Comparison of ENCODE assay signal across 8 mouse cellular contexts in genomic region chr11:116198639-116199531, GRCm38 (mm10). TPM values are rescaled to one million over a fixed set of nuclear protein-coding genes. Genes with fewer than 3 reads are reported as not detected.
DNase-seq lines count a peak whose midpoint lies in the region; ATAC-seq lines count a peak whose summit lies in the region.

TSS of gene Ten1 (plus strand) at chr11:116198855.
TSS of gene Acox1 (minus strand) at chr11:116199045.

- H3K9ac ChIP-seq in lung, embryonic 16.5 days (ENCODE audit: low read length) = peak within 1 kb of the TSS; percentile 93

- peak within 1 kb of the TSS; percentile 83 for H3K4me2 ChIP-seq in lung, embryonic 16.5 days (ENCODE audit: low read depth, low read length)

- H3K4me1 ChIP-seq in lung, embryonic 16.5 days (replicated peaks; ENCODE audit: control insufficient read depth, insufficient read depth, low read length) = peaks cover 8% of the 10 kb centered on the region

- H3K27me3 ChIP-seq in lung, embryonic 16.5 days (ENCODE audit: control insufficient read depth, insufficient read depth, low read depth, low read length) = no peaks in the 10 kb centered on the region

- under 1% methylated on average over 62 of the region's 62 CpGs for WGBS in lung, embryonic 16.5 days

- no peaks in the 10 kb centered on the region for H3K36me3 ChIP-seq in lung, embryonic 16.5 days (ENCODE audit: control insufficient read depth, insufficient read depth, low read length)

- no peaks in the 10 kb centered on the region for H3K9me3 ChIP-seq in lung, embryonic 16.5 days (ENCODE audit: control insufficient read depth, low read length)

- H3K27ac ChIP-seq in lung, embryonic 16.5 days (ENCODE audit: low read length) = peak within 1 kb of the TSS; percentile 97

- DNase-seq in MEL-GATA-1-ER (ENCODE audit: extremely low read depth, low read depth) = peak; percentile 79
- peak; percentile 98 for DNase-seq in cerebellum, adult 8-10 months
- DNase-seq in forelimb bud, embryonic 11.5 days (ENCODE audit: low read depth, low spot score) = peak; percentile 94
- peak; percentile 88 for DNase-seq in layer of hippocampus, adult 9-10 months (ENCODE audit: low spot score)
- DNase-seq in ovary, postnatal 10 days (ENCODE audit: low spot score) = peak; percentile 93
- peak; percentile 92 to 94 for DNase-seq in thymus, postnatal 10 days (ENCODE audit: low spot score in 2 of 2)

- H3K4me3 ChIP-seq in lung, embryonic 16.5 days (ENCODE audit: low read length) = peak within 1 kb of the TSS; percentile 86

- peak; percentile 82 to 83 for ATAC-seq in hematopoietic stem cell, adult 5-6 weeks (replicated peaks in 1 of 2; ENCODE audit: insufficient read depth in 1 of 2, low FRiP score in 2 of 2, low TSS enrichment in 1 of 2, low read depth in 1 of 2, poor library complexity in 2 of 2, severe bottlenecking in 2 of 2)
- peak; percentile 99 for ATAC-seq in lung, embryonic 16.5 days (ENCODE audit: low read depth)

RNA-seq across cellular contexts. Expression of gene Ten1, which starts in this region (rescaled TPM):
- 12.3 and 22.2 TPM in 2 replicates for total RNA-seq in hematopoietic stem cell, adult 5-6 weeks (2017)
- 74.9 and 87.3 TPM in 2 replicates for polyA plus RNA-seq in lung, embryonic 16.5 days (2015; fragmentation: Nextera tagmentation; extraction: Ambion mirVana)

RNA-seq across cellular contexts. Expression of gene Acox1, which starts in this region (rescaled TPM):
- 43.2 and 45.2 TPM in 2 replicates for total RNA-seq in hematopoietic stem cell, adult 5-6 weeks (2017)
- 23.6 and 24.3 TPM in 2 replicates for polyA plus RNA-seq in lung, embryonic 16.5 days (2015; fragmentation: Nextera tagmentation; extraction: Ambion mirVana)

Comparison
In these comparisons a context has a peak if more than half of its experiments do, and no peak if none do; other contexts are left out.
1. Peak in every context shown above with its lines: DNase-seq, ATAC-seq, H3K4me3 ChIP-seq and H3K27ac ChIP-seq.